Mouse (Mus musculus): ENCODE data around the gene Bsg. TPM values are rescaled to one million over a fixed set of nuclear protein-coding genes. Genes with fewer than 3 reads are reported as not detected.

The Bsg gene
- 983 and 1,041 TPM in 2 replicates for polyA plus RNA-seq (2015; fragmentation: Nextera tagmentation; extraction: Ambion mirVana)

GRCm38 (mm10) chr10:79704065-79704969, at the start of gene Bsg:
TSS of gene Bsg (plus strand) at chr10:79704491.
- Histone ChIP-seq H3K4me3 (replicated peaks; ENCODE audit: low read length) (peak within 1 kb of the TSS; percentile 89), H3K9me3 (replicated peaks; ENCODE audit: control insufficient read depth, low read length) (no peaks in the 10 kb centered on the region), H3K36me3 (ENCODE audit: control insufficient read depth, insufficient read depth, low read length) (peaks cover 9% of the 10 kb centered on the region), H3K27me3 (ENCODE audit: control insufficient read depth, insufficient read depth, low read length) (no peaks in the 10 kb centered on the region), H3K27ac (ENCODE audit: low read length) (peak within 1 kb of the TSS; percentile 90), H3K9ac (ENCODE audit: low read length) (peak within 1 kb of the TSS; percentile 98), H3K4me1 (ENCODE audit: control insufficient read depth, insufficient read depth, low read length) (peaks cover 35% of the 10 kb centered on the region), H3K4me2 (ENCODE audit: low read depth, low read length) (peak within 1 kb of the TSS; percentile 91)
- WGBS = under 1% methylated on average over 65 of the region's 65 CpGs
- ATAC-seq (ENCODE audit: insufficient read depth, low FRiP score) = peak; percentile 95

- ATAC-seq (ENCODE audit: insufficient read depth, low FRiP score) = no peak
- Histone ChIP-seq H3K27me3 (ENCODE audit: control insufficient read depth, insufficient read depth, low read length) (no peaks in the 10 kb centered on the region), H3K4me3 (replicated peaks; ENCODE audit: low read length) (no peak overlapping the region), H3K4me1 (ENCODE audit: control insufficient read depth, insufficient read depth, low read length) (no peaks in the 10 kb centered on the region), H3K36me3 (ENCODE audit: control insufficient read depth, insufficient read depth, low read length) (no peaks in the 10 kb centered on the region), H3K4me2 (ENCODE audit: low read depth, low read length) (no peak overlapping the region), H3K9me3 (replicated peaks; ENCODE audit: control insufficient read depth, low read length) (no peaks in the 10 kb centered on the region), H3K9ac (ENCODE audit: low read length) (no peak overlapping the region), H3K27ac (ENCODE audit: low read length) (no peak overlapping the region)
- 50% methylated on average over 1 of the region's 1 CpGs for WGBS
Observed at GRCm38 (mm10) chr10:79654946-79655395, 49.3 kb upstream of the Bsg start.

DNA sequence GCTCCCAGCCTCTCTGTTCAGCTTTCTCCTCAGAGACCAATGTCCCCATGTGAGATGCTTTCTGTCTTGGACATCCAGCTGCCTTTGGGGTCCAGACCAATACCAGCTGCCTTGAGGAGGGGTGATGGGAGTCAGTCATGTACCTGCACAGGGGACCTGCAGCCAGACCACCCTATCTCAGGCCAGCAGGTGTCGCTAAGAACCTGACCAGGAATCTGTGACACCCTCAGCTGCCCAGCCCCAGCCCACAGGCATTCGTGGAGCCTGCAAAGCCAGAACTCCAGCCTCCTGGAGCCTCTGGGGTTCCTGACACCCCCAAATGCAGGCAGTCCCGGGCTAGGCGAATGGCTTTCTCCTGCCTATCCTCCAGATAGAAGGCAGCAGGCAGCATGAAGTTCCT, 45.5 kb upstream of the Bsg start:
- H3K4me1 ChIP-seq (ENCODE audit: control insufficient read depth, insufficient read depth, low read length) = no peaks in the 10 kb centered on the region
- H3K27ac ChIP-seq (ENCODE audit: low read length) = no peak overlapping the region
- H3K36me3 ChIP-seq (ENCODE audit: control insufficient read depth, insufficient read depth, low read length) = no peaks in the 10 kb centered on the region
- no peak overlapping the region for H3K4me3 ChIP-seq (replicated peaks; ENCODE audit: low read length)
- H3K9me3 ChIP-seq (replicated peaks; ENCODE audit: control insufficient read depth, low read length) = no peaks in the 10 kb centered on the region
- ATAC-seq (ENCODE audit: insufficient read depth, low FRiP score) = no peak
- 11% methylated on average over 4 of the region's 4 CpGs for WGBS
- H3K9ac ChIP-seq (ENCODE audit: low read length) = no peak overlapping the region
- no peaks in the 10 kb centered on the region for H3K27me3 ChIP-seq (ENCODE audit: control insufficient read depth, insufficient read depth, low read length)
- no peak overlapping the region for H3K4me2 ChIP-seq (ENCODE audit: low read depth, low read length)

DNA sequence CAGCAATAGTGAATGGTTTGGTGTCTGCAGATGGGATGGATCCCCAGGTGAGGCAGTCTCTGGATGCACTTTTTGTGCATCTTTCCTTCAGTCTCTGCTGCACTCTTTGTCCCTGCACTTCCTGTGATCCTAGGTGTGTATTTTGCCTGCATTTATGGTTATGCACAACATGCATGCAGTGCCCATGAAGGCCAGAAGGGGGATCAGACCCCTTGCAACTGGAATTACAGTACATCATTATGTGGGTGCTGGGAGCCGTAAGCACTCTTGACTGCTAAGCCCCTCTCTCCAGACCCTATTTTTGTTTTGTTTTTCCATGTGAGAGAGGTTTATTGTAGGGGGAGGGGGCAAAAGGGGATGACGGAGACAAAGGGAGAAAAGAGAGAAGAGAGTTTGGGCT, 44.0 kb upstream of the Bsg start:
- no peak overlapping the region for H3K27ac ChIP-seq (ENCODE audit: low read length)
- ATAC-seq (ENCODE audit: insufficient read depth, low FRiP score) = no peak
- 86% methylated on average over 2 of the region's 2 CpGs for WGBS
- H3K4me1 ChIP-seq (ENCODE audit: control insufficient read depth, insufficient read depth, low read length) = no peaks in the 10 kb centered on the region
- H3K27me3 ChIP-seq (ENCODE audit: control insufficient read depth, insufficient read depth, low read length) = no peaks in the 10 kb centered on the region
- H3K4me2 ChIP-seq (ENCODE audit: low read depth, low read length) = no peak overlapping the region
- no peaks in the 10 kb centered on the region for H3K9me3 ChIP-seq (replicated peaks; ENCODE audit: control insufficient read depth, low read length)
- no peak overlapping the region for H3K4me3 ChIP-seq (replicated peaks; ENCODE audit: low read length)
- H3K9ac ChIP-seq (ENCODE audit: low read length) = no peak overlapping the region
- no peaks in the 10 kb centered on the region for H3K36me3 ChIP-seq (ENCODE audit: control insufficient read depth, insufficient read depth, low read length)

DNA sequence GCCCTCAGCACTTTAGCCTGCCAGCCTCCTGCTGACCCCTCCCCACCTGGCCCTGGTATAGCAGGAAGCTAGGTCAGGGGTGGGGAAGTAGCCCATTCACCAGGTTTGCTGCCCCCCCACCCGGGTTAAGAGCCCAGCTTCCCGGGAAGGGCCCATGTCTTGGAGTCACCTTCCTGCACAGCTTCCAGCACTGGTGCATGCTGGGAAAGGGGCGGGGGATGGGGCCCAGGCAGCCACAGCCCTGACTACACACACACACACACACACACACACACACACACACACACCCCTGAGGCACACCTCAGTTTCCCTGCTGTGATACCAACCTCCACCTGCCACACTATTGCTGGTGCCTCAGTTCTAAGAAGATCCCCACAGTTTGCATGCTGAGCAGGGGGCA, 42.4 kb upstream of the Bsg start:
- no peaks in the 10 kb centered on the region for H3K4me1 ChIP-seq (ENCODE audit: control insufficient read depth, insufficient read depth, low read length)
- no peaks in the 10 kb centered on the region for H3K9me3 ChIP-seq (replicated peaks; ENCODE audit: control insufficient read depth, low read length)
- H3K27me3 ChIP-seq (ENCODE audit: control insufficient read depth, insufficient read depth, low read length) = no peaks in the 10 kb centered on the region
- no peaks in the 10 kb centered on the region for H3K36me3 ChIP-seq (ENCODE audit: control insufficient read depth, insufficient read depth, low read length)
- WGBS = 38% methylated on average over 2 of the region's 3 CpGs
- no peak overlapping the region for H3K4me2 ChIP-seq (ENCODE audit: low read depth, low read length)
- peak; percentile 11; the same call in 1 of the 2 replicates for ATAC-seq (ENCODE audit: insufficient read depth, low FRiP score)
- no peak overlapping the region for H3K4me3 ChIP-seq (replicated peaks; ENCODE audit: low read length)
- peak overlapping the region; percentile 31; the same call in 1 of the 2 replicates for H3K9ac ChIP-seq (ENCODE audit: low read length)
- no peak overlapping the region for H3K27ac ChIP-seq (ENCODE audit: low read length)

- peak within 1 kb of the TSS; percentile 1; the same call in 1 of the 2 replicates for H3K4me3 ChIP-seq (replicated peaks; ENCODE audit: low read length)
- H3K27me3 ChIP-seq (ENCODE audit: control insufficient read depth, insufficient read depth, low read length) = no peaks in the 10 kb centered on the region
- peak within 1 kb of the TSS; percentile 16; the same call in 1 of the 2 replicates for H3K4me2 ChIP-seq (ENCODE audit: low read depth, low read length)
- H3K4me1 ChIP-seq (ENCODE audit: control insufficient read depth, insufficient read depth, low read length) = no peaks in the 10 kb centered on the region
- H3K36me3 ChIP-seq (ENCODE audit: control insufficient read depth, insufficient read depth, low read length) = no peaks in the 10 kb centered on the region
- ATAC-seq (ENCODE audit: insufficient read depth, low FRiP score) = peak; percentile 24
- no peak within 1 kb of the TSS for H3K27ac ChIP-seq (ENCODE audit: low read length)
- H3K9me3 ChIP-seq (replicated peaks; ENCODE audit: control insufficient read depth, low read length) = no peaks in the 10 kb centered on the region
- WGBS = 11% methylated on average over 13 of the region's 13 CpGs
- H3K9ac ChIP-seq (ENCODE audit: low read length) = no peak within 1 kb of the TSS
Observed at GRCm38 (mm10) chr10:79664131-79664665, 40.1 kb upstream of the Bsg start, which contains the start of gene Madcam1. TSS of gene Madcam1 (plus strand) at chr10:79664559.

GRCm38 (mm10) chr10:79665051-79665450, 39.2 kb upstream of the Bsg start:
- 76% methylated on average over 8 of the region's 8 CpGs for WGBS
- H3K4me1 ChIP-seq (ENCODE audit: control insufficient read depth, insufficient read depth, low read length) = peaks cover 2% of the 10 kb centered on the region
- H3K27me3 ChIP-seq (ENCODE audit: control insufficient read depth, insufficient read depth, low read length) = no peaks in the 10 kb centered on the region
- H3K4me3 ChIP-seq (replicated peaks; ENCODE audit: low read length) = peak overlapping the region; percentile 1; the same call in 1 of the 2 replicates
- no peaks in the 10 kb centered on the region for H3K9me3 ChIP-seq (replicated peaks; ENCODE audit: control insufficient read depth, low read length)
- ATAC-seq (ENCODE audit: insufficient read depth, low FRiP score) = no peak
- no peak overlapping the region for H3K27ac ChIP-seq (ENCODE audit: low read length)
- no peak overlapping the region for H3K9ac ChIP-seq (ENCODE audit: low read length)
- peak overlapping the region; percentile 16; the same call in 1 of the 2 replicates for H3K4me2 ChIP-seq (ENCODE audit: low read depth, low read length)
- H3K36me3 ChIP-seq (ENCODE audit: control insufficient read depth, insufficient read depth, low read length) = no peaks in the 10 kb centered on the region

- H3K9ac ChIP-seq (ENCODE audit: low read length) = no peak overlapping the region
- no peak overlapping the region for H3K27ac ChIP-seq (ENCODE audit: low read length)
- 67% methylated on average over 9 of the region's 9 CpGs for WGBS
- H3K9me3 ChIP-seq (replicated peaks; ENCODE audit: control insufficient read depth, low read length) = no peaks in the 10 kb centered on the region
- ATAC-seq (ENCODE audit: insufficient read depth, low FRiP score) = no peak
- no peak overlapping the region for H3K4me2 ChIP-seq (ENCODE audit: low read depth, low read length)
- no peaks in the 10 kb centered on the region for H3K27me3 ChIP-seq (ENCODE audit: control insufficient read depth, insufficient read depth, low read length)
- H3K4me3 ChIP-seq (replicated peaks; ENCODE audit: low read length) = no peak overlapping the region
- H3K4me1 ChIP-seq (ENCODE audit: control insufficient read depth, insufficient read depth, low read length) = peaks cover 13% of the 10 kb centered on the region
- H3K36me3 ChIP-seq (ENCODE audit: control insufficient read depth, insufficient read depth, low read length) = no peaks in the 10 kb centered on the region
Observed at GRCm38 (mm10) chr10:79666493-79666892, 37.8 kb upstream of the Bsg start.

- ATAC-seq (ENCODE audit: insufficient read depth, low FRiP score) = no peak
- Histone ChIP-seq H3K9ac (ENCODE audit: low read length) (no peak overlapping the region), H3K36me3 (ENCODE audit: control insufficient read depth, insufficient read depth, low read length) (no peaks in the 10 kb centered on the region), H3K4me3 (replicated peaks; ENCODE audit: low read length) (no peak overlapping the region), H3K4me1 (ENCODE audit: control insufficient read depth, insufficient read depth, low read length) (peaks cover 13% of the 10 kb centered on the region), H3K27me3 (ENCODE audit: control insufficient read depth, insufficient read depth, low read length) (no peaks in the 10 kb centered on the region), H3K27ac (ENCODE audit: low read length) (no peak overlapping the region), H3K9me3 (replicated peaks; ENCODE audit: control insufficient read depth, low read length) (no peaks in the 10 kb centered on the region), H3K4me2 (ENCODE audit: low read depth, low read length) (no peak overlapping the region)
- 71% methylated on average over 5 of the region's 5 CpGs for WGBS
Observed at GRCm38 (mm10) chr10:79668076-79668475, 36.2 kb upstream of the Bsg start.
